Mouse (Mus musculus) left cerebral cortex, postnatal 14 days (tissue): ENCODE data around the gene Slc23a3. TPM values are rescaled to one million over a fixed set of nuclear protein-coding genes. Genes with fewer than 3 reads are reported as not detected.
A peak's percentile ranks its signal among the peaks of the same experiment; 100 is the strongest.

Source experiments
- DNase-seq, 2 experiments: peaks; one replicate each; pipeline ENCODE4 v3.0.0; 2021 to 2022; ENCODE audit warnings: low spot score in 2 of 2, mixed read lengths in 1 of 2
- intact Hi-C: fragments of 180-260 bp; cut with DNase I; formaldehyde crosslinking; loops from one replicate; pipeline ENCODE4 v1.15.1; 2025
- total RNA-seq, 2 experiments: library from RNA; stranded (reverse); gene quantifications; 2 replicates each; pipeline ENCODE4 v1.2.3; 2021

The Slc23a3 gene
- total RNA-seq, 2 experiments from 2014 or later = 0.22 to 0.25 TPM

DNA sequence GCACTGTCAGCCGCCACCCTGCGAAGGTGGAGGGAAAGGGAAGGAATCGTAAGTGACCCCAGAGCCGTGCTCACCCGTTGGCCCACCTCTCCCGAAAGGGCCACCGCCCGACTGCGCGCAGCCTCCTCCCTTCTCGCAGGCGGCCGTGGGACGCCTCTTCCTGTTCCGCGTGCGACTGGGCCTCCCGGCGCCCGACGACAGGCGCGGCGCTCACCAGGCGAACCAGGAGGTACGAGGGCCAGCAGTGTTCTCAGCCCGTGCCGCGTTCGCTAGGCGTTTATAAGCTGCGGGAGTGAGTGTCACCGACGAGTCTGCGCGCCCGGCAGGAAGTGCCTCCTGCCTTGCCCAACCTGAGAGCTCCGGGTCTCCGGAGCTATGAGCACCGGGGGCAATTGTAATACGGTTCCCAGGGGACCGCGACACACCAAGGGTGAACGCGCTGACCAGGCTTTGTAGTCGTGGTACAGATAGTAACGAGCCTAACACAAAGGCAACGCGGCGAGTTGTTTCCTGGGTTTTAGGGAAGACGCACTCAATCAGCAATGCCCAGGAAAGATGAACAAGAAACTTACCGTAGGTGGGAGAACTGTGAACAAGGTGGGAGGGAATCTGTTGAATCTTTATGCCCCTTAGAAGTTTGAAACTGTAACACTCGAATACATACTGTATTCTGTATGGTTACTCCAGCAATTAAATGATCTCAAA is 7.9 kb upstream of the Slc23a3 start:
- peak; percentile 41 to 59 for DNase-seq
- intact Hi-C loops = no loop called here

DNA sequence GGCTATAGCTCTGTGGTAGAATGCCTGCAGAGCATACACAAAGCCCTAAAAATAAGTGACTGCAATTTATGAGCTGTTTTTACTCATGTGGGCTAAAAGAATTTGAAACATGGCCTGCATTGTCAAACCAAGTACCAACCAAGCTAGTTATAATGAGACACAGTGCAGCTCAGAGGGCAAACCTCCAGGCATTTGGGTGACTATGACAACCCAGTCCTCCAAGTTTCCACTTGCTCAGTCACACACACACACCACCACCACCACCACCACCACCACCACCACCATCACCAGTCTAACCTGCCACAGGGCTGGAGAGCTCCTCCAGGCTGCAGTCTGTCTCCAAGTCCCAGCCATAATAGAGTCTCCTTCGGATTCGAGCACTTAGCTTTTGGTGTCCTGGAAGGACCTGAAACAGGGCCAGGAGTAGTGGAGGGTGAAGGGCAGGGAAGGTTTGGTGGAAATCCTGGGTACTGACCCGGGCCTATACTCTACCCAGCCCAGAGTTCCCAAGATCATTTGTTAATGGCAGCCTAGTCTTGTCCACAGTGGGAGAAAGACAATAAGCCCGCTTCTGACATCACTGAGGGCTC is 7.0 kb upstream of the Slc23a3 start:
- DNase-seq = no peak

DNA sequence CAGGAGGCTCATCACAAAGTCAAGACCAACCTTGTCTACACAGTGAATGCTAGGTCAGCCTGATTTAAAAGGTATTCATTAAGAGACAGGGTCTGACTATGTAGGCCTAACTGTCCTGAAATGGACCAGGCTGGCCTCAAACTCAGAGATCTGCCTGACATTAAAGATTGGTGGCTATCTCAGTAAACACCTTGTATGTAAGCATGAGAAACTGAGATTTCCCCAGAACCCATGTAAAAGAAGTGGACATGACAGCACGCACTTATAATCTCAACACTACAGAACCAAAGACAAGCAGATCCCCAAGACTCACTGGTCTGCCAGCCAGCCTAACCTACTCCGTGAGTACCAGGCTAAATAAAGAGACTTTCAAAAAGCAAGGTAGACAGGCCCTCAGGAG is 4.8 kb upstream of the Slc23a3 start:
- no peak for DNase-seq
- intact Hi-C loops = no loop called here

More for the DNA sequence above, 7.0 kb upstream of the Slc23a3 start:
- intact Hi-C loops = no loop called here

DNA sequence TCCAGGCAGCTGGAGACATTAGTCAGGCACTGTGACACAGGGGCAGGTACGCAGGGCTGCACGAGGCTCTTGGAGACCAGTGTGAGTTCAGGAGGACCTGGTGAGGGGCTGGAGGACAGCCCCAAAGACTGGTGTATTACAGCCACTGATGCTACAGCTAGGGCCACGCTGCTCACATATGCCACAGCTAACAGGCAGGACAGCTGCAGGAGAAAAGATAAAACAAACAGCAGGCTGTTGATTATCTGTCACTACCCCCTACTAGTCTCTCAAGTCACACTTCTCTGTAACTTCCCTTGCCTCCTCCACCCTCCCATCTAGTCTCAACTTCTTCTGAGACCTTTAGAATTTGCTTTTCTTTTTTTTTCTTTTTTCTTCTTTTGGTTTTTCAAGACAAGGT is 3.0 kb upstream of the Slc23a3 start:
- intact Hi-C loops = no loop called here
- no peak for DNase-seq

DNA sequence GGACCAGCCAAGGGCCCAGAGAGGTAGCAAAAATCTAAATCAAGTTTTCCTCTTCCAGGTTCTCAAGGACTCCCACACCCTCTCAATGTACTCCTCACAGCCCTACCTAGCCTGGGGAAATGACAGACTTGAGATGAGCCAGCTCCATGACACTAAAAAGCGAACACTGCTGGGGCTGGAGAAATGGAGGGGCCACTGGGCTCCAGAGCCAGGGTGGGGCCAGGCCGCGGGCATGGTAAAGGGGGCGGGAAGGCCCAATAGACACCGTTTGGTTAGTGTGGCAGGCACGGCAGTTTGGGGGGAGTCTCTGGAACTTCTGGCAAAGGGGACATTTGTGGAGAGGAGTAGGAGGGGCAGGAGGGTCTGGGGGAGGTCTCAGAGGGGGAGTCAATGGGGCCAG is 2.6 kb upstream of the Slc23a3 start:
- intact Hi-C loops = no loop called here
- no peak for DNase-seq

DNA sequence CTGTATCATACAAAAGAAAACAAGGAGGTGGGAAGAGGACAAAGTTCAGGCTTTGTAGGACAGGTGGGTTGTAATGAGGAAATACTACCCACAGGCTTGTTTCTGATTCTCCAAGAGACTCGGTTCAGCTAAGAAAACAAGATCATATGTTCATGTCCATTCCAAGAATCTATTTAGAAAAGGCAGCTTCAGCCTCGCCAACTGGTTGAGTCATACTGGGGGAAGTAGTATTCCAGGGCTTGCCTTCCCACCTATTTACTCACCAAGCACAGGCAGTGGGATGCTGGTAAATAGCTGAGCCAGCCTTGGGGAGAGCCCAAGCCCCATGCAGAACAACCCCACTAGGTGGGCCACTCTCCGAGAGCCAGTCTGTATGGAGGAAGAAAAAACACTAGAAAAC is 5.0 kb downstream of the Slc23a3 start:
- intact Hi-C loops = no loop called here
- no peak for DNase-seq

DNA sequence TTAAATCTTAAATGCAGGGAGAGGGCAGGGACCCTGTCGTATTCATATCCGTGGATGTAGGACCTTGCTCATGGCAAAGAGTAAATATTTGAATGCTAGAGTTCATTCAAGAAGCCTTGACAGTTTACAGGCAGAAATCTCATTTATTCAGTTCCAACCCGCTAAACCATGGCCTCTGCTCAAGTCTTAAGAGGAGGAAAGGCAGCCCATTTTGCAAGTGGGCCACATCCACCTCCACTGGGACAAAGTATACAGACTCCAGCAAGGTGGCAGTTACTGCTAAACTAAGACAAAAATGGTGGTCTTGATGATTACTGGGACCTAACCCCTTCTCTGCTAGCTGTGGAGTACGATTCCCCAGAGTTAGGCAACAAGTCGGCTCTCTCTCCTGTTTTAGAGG is 8.3 kb downstream of the Slc23a3 start:
- no peak for DNase-seq
- intact Hi-C loops = no loop called here

DNA sequence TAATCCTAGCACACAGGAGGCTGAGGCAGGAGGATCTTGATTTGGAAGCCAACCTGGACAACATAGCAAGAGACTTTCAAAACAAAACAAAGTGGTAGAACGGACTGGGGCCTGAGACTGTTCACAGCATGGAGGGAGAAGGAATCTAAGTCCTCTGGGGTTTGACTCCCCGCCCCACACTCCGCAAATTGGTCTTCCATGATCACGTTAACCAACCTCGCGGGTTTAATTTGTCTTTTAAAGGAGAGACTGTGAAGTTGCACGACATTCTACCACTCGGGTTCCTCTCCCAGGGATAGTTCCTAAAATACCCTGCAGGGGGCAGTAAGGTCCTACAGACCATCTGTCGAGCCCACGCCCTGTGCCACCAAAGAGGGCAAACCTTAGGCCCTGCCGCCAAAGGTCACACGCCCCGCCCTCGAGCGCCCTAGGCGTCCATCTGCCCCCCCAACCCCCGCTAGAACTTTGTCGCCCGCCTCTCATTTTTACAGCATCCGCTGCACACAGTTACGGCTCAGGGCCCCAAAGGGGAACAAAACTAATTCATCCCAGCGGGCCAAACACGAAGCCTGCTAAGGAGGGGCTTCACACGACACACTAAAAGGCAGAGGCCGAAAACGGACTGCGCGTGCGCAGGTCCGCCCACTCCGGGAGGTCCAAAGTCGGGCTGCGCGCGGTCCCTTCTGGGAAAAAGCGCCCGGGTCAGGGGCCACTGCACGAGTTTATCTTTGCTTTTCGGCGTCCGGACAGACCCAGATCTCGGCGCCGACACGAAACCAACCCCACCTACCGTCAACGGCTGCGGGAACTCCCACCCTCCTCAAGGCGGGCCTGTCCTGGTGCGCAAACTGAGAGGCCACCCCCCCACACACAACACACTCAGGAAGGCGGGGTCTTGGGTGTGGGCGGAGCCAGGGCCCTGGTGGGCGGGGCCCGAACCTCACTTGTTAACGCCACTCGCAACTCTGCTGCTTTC is 9.1 kb downstream of the Slc23a3 start, which contains the start of gene Nhej1:
Gene Nhej1, minus strand, starts transcription at position 855 of the 976 bp plus-strand sequence.
- intact Hi-C loops = no loop called here
- peak; percentile 91 to 93 for DNase-seq

DNA sequence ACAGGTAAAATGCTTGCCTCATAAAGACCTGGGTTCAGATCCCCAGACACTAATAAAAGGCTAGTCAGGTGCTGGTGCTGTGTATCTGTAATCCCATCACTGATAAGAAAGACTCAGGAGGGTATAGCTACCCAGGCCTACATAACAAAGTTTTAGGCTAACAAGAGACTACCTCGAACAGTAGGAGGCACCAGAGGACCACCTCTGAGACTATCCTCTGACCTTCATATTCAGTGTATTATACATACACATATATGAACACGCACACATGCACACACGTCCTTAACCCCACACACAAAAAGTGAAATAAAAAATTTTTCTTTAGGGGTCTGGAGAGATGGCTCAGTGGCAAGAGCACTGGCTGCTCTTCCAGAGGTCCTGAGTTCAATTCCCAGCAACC is 11.5 kb downstream of the Slc23a3 start:
- no peak for DNase-seq
- intact Hi-C loops = no loop called here

Other genes starting within 250 kb of the Slc23a3 start
- gene Fev, start 248.5 kb downstream of the Slc23a3 start, total RNA-seq = not detected
- gene Cryba2, start 240.7 kb downstream of the Slc23a3 start, total RNA-seq = under 1 TPM in 1 of 2 experiments, not detected in 1; 0.51 TPM
- 1 to 10 TPM; 1.9 TPM for gene Cfap65, start 198.3 kb downstream of the Slc23a3 start, total RNA-seq
- gene Ihh, start 182.2 kb downstream of the Slc23a3 start, total RNA-seq = under 1 TPM; 0.30 to 0.33 TPM
- gene Nhej1, start 8.7 kb downstream of the Slc23a3 start, total RNA-seq = 1 to 10 TPM; 1.6 to 2.6 TPM
- gene Cnppd1, start 8.8 kb upstream of the Slc23a3 start, total RNA-seq = 10 to 100 TPM; 31.4 to 32.2 TPM
- gene Retreg2, start 8.9 kb upstream of the Slc23a3 start, total RNA-seq = 100 to 1,000 TPM; 159 to 162 TPM
- gene Zfand2b, start 34.8 kb upstream of the Slc23a3 start, total RNA-seq = 10 to 100 TPM; 21.4 to 22.8 TPM
- 10 to 100 TPM; 38.1 to 39.3 TPM for gene Abcb6, start 46.5 kb upstream of the Slc23a3 start, total RNA-seq
- 10 to 100 TPM; 19.7 TPM for gene Ankzf1, start 58.3 kb upstream of the Slc23a3 start, total RNA-seq
- gene Atg9a, start 58.3 kb upstream of the Slc23a3 start, total RNA-seq = 100 to 1,000 TPM; 130 to 133 TPM
- gene Glb1l, start 76.9 kb upstream of the Slc23a3 start, total RNA-seq = 10 to 100 TPM; 16.3 to 18.3 TPM
- 10 to 100 TPM; 85.6 to 92.2 TPM for gene Stk16, start 76.9 kb upstream of the Slc23a3 start, total RNA-seq
- gene Tuba4a, start 86.0 kb upstream of the Slc23a3 start, total RNA-seq = 100 to 1,000 TPM; 658 to 691 TPM
- gene A630095N17Rik, start 98.2 kb upstream of the Slc23a3 start, total RNA-seq = not detected
- 10 to 100 TPM; 76.5 to 80.2 TPM for gene Dnajb2, start 102.5 kb upstream of the Slc23a3 start, total RNA-seq
- gene Ptprn, start 130.6 kb upstream of the Slc23a3 start, total RNA-seq = 100 to 1,000 TPM; 376 to 396 TPM
- 10 to 100 TPM; 69.0 to 98.8 TPM for gene Resp18, start 144.5 kb upstream of the Slc23a3 start, total RNA-seq
- 10 to 100 TPM; 60.1 to 60.8 TPM for gene Dnpep, start 184.1 kb upstream of the Slc23a3 start, total RNA-seq
- gene Des, start 226.4 kb upstream of the Slc23a3 start, total RNA-seq = 1 to 10 TPM; 1.5 to 2.6 TPM
- 100 to 1,000 TPM; 199 to 210 TPM for gene Speg, start 241.4 kb upstream of the Slc23a3 start, total RNA-seq